Mouse (Mus musculus) cortical plate, adult 2 months (tissue): ENCODE data around the gene Tmem246.

Experiments
- CTCF ChIP-seq: fragments of 200-500 bp; IDR thresholded peaks from 2 replicates; pipeline ENCODE4 v1.5.1; 2011; ENCODE audit warnings: mild to moderate bottlenecking, control low read depth, low read length; ENCODE audit not compliant: insufficient read depth; ENCODE audit errors: extremely low read depth
- POLR2A ChIP-seq: fragments of 200-500 bp; IDR thresholded peaks from 2 replicates; pipeline ENCODE4 v1.6.1; 2011; ENCODE audit warnings: mild to moderate bottlenecking, low read length, control low read depth; ENCODE audit not compliant: insufficient read depth; ENCODE audit errors: extremely low read depth

DNA sequence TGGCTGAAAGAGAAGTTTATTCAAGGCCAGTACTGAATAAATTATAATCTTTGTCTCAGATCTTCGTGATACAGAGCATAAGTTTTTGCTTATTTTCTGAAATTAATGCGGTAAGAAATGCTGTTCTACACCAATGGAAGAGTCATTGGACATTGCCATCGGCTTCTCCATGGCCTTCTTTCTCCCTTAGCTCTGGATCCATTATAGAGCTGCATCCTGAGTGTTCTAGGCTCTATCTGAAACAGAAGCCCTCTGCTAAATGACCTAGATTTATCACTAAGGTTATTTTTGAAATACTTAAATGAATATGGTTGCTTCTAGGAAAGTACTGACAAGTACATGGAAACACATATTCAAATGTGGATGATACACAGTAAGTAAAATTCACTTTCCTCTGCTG is 62.6 kb downstream of the Tmem246 start:
- no peak for TF ChIP-seq CTCF
- no peak for TF ChIP-seq POLR2A
